Mouse (Mus musculus) MEL (cell line): Measurements from ENCODE around the gene Spns2. TPM values are rescaled to one million over a fixed set of nuclear protein-coding genes. Genes with fewer than 3 reads are reported as not detected.

Experiments
- DNase-seq: peaks from one replicate; pipeline ENCODE4 v3.0.0; 2011; ENCODE audit warnings: low read depth, low spot score
- H3K27ac ChIP-seq: 2 replicates; pipeline ENCODE4 v1.5.1; 2012; ENCODE audit warnings: low read depth, mild to moderate bottlenecking, control low read depth, low read length, moderate library complexity; ENCODE audit not compliant: control insufficient read depth
- H3K27me3 ChIP-seq, 2 experiments: fragments of 150-350 bp in 1 of 2; sonication (generic) in 1 of 2; 2 replicates each; pipeline ENCODE4 v1.6.1; 2012; ENCODE audit warnings: low read length in 2 of 2, mild to moderate bottlenecking in 2 of 2, improper control_type of control experiment in 1 of 2, moderate library complexity in 1 of 2; ENCODE audit not compliant: insufficient read depth in 2 of 2, control insufficient read depth in 1 of 2
- H3K36me3 ChIP-seq, 2 experiments: 2 replicates each; pipeline ENCODE4 v1.6.1; 2012 to 2014; ENCODE audit warnings: low read length in 2 of 2, improper control_type of control experiment in 1 of 2, inconsistent platforms in 1 of 2, mild to moderate bottlenecking in 1 of 2; ENCODE audit not compliant: insufficient read depth in 2 of 2, control insufficient read depth in 1 of 2
- H3K4me1 ChIP-seq, 2 experiments: fragments of 150-350 bp in 1 of 2; sonication (generic) in 1 of 2; 2 replicates each; pipeline ENCODE4 v1.6.1; 2012; ENCODE audit warnings: low read length in 2 of 2, improper control_type of control experiment in 1 of 2, mild to moderate bottlenecking in 1 of 2; ENCODE audit not compliant: insufficient read depth in 2 of 2, control insufficient read depth in 1 of 2
- H3K4me3 ChIP-seq, 2 experiments: fragments of 150-350 bp in 1 of 2; sonication (generic) in 1 of 2; 2 replicates each; pipeline ENCODE4 v1.5.1; 2012; ENCODE audit warnings: low read depth in 2 of 2, low read length in 2 of 2, mild to moderate bottlenecking in 2 of 2, moderate library complexity in 2 of 2, control low read depth in 1 of 2, improper control_type of control experiment in 1 of 2; ENCODE audit not compliant: control insufficient read depth in 1 of 2, insufficient read depth in 1 of 2
- H3K79me2 ChIP-seq: 2 replicates; pipeline ENCODE4 v1.6.1; 2012; ENCODE audit warnings: mild to moderate bottlenecking, low read length, moderate library complexity; ENCODE audit not compliant: control insufficient read depth, poor library complexity, insufficient read depth
- H3K9ac ChIP-seq: 2 replicates; pipeline ENCODE4 v1.6.1; 2012; ENCODE audit warnings: low read depth, mild to moderate bottlenecking, control low read depth, low read length, moderate library complexity; ENCODE audit not compliant: control insufficient read depth, poor library complexity, severe bottlenecking
- H3K9me3 ChIP-seq: fragments of 150-350 bp; sonication (generic); replicated peaks from 2 replicates; pipeline ENCODE4 v1.6.1; 2012; ENCODE audit warnings: mild to moderate bottlenecking, low read length, improper control_type of control experiment, moderate library complexity; ENCODE audit not compliant: insufficient read depth
- BHLHE40 ChIP-seq: IDR thresholded peaks from 2 replicates; pipeline ENCODE4 v1.6.1; 2012; ENCODE audit warnings: low read depth, mild to moderate bottlenecking, inconsistent platforms, low read length, improper control_type of control experiment, borderline replicate concordance
- CHD1 ChIP-seq: IDR thresholded peaks from 2 replicates; pipeline ENCODE4 v1.6.1; 2012; ENCODE audit warnings: low read depth, mild to moderate bottlenecking, inconsistent platforms, low read length, improper control_type of control experiment
- CHD2 ChIP-seq: IDR thresholded peaks from 2 replicates; pipeline ENCODE4 v1.6.1; 2011; ENCODE audit warnings: low read length, improper control_type of control experiment
- CTCF ChIP-seq, 3 experiments: IDR thresholded peaks in 2 of 3; conservative IDR thresholded peaks in 1 of 3; 2 replicates each; pipeline ENCODE4 v1.5.1; 2011 to 2012; ENCODE audit warnings: low read length in 3 of 3, low read depth in 2 of 3, mild to moderate bottlenecking in 2 of 3, improper control_type of control experiment in 1 of 3, inconsistent platforms in 1 of 3, mixed read lengths in 1 of 3, moderate library complexity in 1 of 3; ENCODE audit not compliant: control insufficient read depth in 1 of 3, insufficient read depth in 1 of 3, poor library complexity in 1 of 3, severe bottlenecking in 1 of 3
- ELF1 ChIP-seq: IDR thresholded peaks from 2 replicates; pipeline ENCODE4 v1.6.1; 2014; ENCODE audit warnings: low read depth, mild to moderate bottlenecking, inconsistent platforms, low read length, improper control_type of control experiment, moderate library complexity
- EP300 ChIP-seq, 2 experiments: IDR thresholded peaks; 2 replicates each; pipeline ENCODE4 v1.6.1; 2011; ENCODE audit warnings: improper control_type of control experiment in 2 of 2, low read length in 2 of 2, low read depth in 1 of 2, mild to moderate bottlenecking in 1 of 2
- ETS1 ChIP-seq: IDR thresholded peaks from 2 replicates; pipeline ENCODE4 v1.6.1; 2012; ENCODE audit warnings: low read depth, mild to moderate bottlenecking, inconsistent platforms, low read length, improper control_type of control experiment, moderate library complexity
- GABPA ChIP-seq: IDR thresholded peaks from 2 replicates; pipeline ENCODE4 v1.6.1; 2012; ENCODE audit warnings: low read depth, mild to moderate bottlenecking, inconsistent platforms, low read length, improper control_type of control experiment, moderate library complexity
- GATA1 ChIP-seq: IDR thresholded peaks from 2 replicates; pipeline ENCODE4 v1.6.1; 2011; ENCODE audit warnings: low read depth, low read length, improper control_type of control experiment
- JUND ChIP-seq: IDR thresholded peaks from 2 replicates; pipeline ENCODE4 v1.6.1; 2011; ENCODE audit warnings: low read depth, mild to moderate bottlenecking, improper control_type of control experiment, low read length
- KAT2A ChIP-seq: conservative IDR thresholded peaks from 2 replicates; pipeline ENCODE4 v1.6.1; 2012; ENCODE audit warnings: low read depth, low read length, improper control_type of control experiment, inconsistent platforms
- MAFK ChIP-seq: IDR thresholded peaks from 2 replicates; pipeline ENCODE4 v1.6.1; 2011; ENCODE audit warnings: low read depth, mild to moderate bottlenecking, low read length, improper control_type of control experiment, borderline replicate concordance
- MAZ ChIP-seq: IDR thresholded peaks from 2 replicates; pipeline ENCODE4 v1.6.1; 2012; ENCODE audit warnings: low read depth, mild to moderate bottlenecking, inconsistent platforms, low read length, improper control_type of control experiment
- MEF2A ChIP-seq: IDR thresholded peaks from 2 replicates; pipeline ENCODE4 v1.6.1; 2014; ENCODE audit warnings: low read depth, mild to moderate bottlenecking, inconsistent platforms, low read length, improper control_type of control experiment; ENCODE audit not compliant: poor library complexity, insufficient replicate concordance, severe bottlenecking; ENCODE audit errors: extremely low read depth
- MYB ChIP-seq: IDR thresholded peaks from 2 replicates; pipeline ENCODE4 v1.6.1; 2011; ENCODE audit warnings: mild to moderate bottlenecking, low read depth, low read length, improper control_type of control experiment
- MYC ChIP-seq: IDR thresholded peaks from 2 replicates; pipeline ENCODE4 v1.6.1; 2011; ENCODE audit warnings: low read depth, mild to moderate bottlenecking, low read length, improper control_type of control experiment, moderate library complexity
- NELFE ChIP-seq: IDR thresholded peaks from 2 replicates; pipeline ENCODE4 v1.6.1; 2011; ENCODE audit warnings: low read depth, low read length, improper control_type of control experiment
- NRF1 ChIP-seq: IDR thresholded peaks from 2 replicates; pipeline ENCODE4 v1.6.1; 2014; ENCODE audit warnings: low read depth, mild to moderate bottlenecking, inconsistent platforms, low read length, improper control_type of control experiment, moderate library complexity; ENCODE audit not compliant: poor library complexity, insufficient read depth, severe bottlenecking
- POLR2A ChIP-seq, 2 experiments: IDR thresholded peaks; 2 replicates each; pipeline ENCODE4 v1.6.1; 2011 to 2012; ENCODE audit warnings: low read length in 2 of 2, mild to moderate bottlenecking in 2 of 2, control low read depth in 1 of 2, improper control_type of control experiment in 1 of 2, low read depth in 1 of 2, moderate library complexity in 1 of 2; ENCODE audit not compliant: control insufficient read depth in 1 of 2, insufficient read depth in 1 of 2, poor library complexity in 1 of 2
- POLR2AphosphoS5 ChIP-seq: IDR thresholded peaks from 2 replicates; pipeline ENCODE4 v1.6.1; 2012; ENCODE audit warnings: low read depth, borderline replicate concordance, mild to moderate bottlenecking, inconsistent platforms, low read length, moderate library complexity, mixed read lengths
- RAD21 ChIP-seq: IDR thresholded peaks from 2 replicates; pipeline ENCODE4 v1.6.1; 2011; ENCODE audit warnings: mild to moderate bottlenecking, low read depth, low read length, improper control_type of control experiment
- RCOR1 ChIP-seq: IDR thresholded peaks from 2 replicates; pipeline ENCODE4 v1.6.1; 2012; ENCODE audit warnings: low read depth, mild to moderate bottlenecking, inconsistent platforms, low read length, improper control_type of control experiment
- SIN3A ChIP-seq: IDR thresholded peaks from 2 replicates; pipeline ENCODE4 v1.6.1; 2012; ENCODE audit warnings: low read length, improper control_type of control experiment, inconsistent platforms
- SMC3 ChIP-seq: IDR thresholded peaks from 2 replicates; pipeline ENCODE4 v1.6.1; 2011; ENCODE audit warnings: low read depth, low read length, improper control_type of control experiment
- TBP ChIP-seq: IDR thresholded peaks from 2 replicates; pipeline ENCODE4 v1.8.0; 2011; ENCODE audit warnings: low read depth, low read length, improper control_type of control experiment
- TCF12 ChIP-seq: IDR thresholded peaks from 2 replicates; pipeline ENCODE4 v1.6.1; 2014; ENCODE audit warnings: low read depth, mild to moderate bottlenecking, inconsistent platforms, low read length, improper control_type of control experiment, moderate library complexity
- UBTF ChIP-seq: IDR thresholded peaks from 2 replicates; pipeline ENCODE4 v1.6.1; 2012; ENCODE audit warnings: low read depth, mild to moderate bottlenecking, inconsistent platforms, low read length, improper control_type of control experiment, moderate library complexity, borderline replicate concordance; ENCODE audit not compliant: insufficient read depth
- ZC3H11A ChIP-seq: IDR thresholded peaks from 2 replicates; pipeline ENCODE4 v1.6.1; 2012; ENCODE audit warnings: low read depth, mild to moderate bottlenecking, inconsistent platforms, low read length, improper control_type of control experiment
- ZMIZ1 ChIP-seq: IDR thresholded peaks from 2 replicates; pipeline ENCODE4 v1.6.1; 2012; ENCODE audit warnings: low read depth, mild to moderate bottlenecking, inconsistent platforms, low read length, improper control_type of control experiment, moderate library complexity
- polyA plus RNA-seq, 2 experiments: library from polyadenylated mRNA; stranded (reverse) in 1 of 2; unstranded in 1 of 2; fragments of >175 nt in 1 of 2; fragments of >200 nt in 1 of 2; gene quantifications; 2 replicates each; pipeline versions ENCODE4 v1.2.1 to v1.2.4; 2012; ENCODE audit warnings: low replicate concordance in 2 of 2, low read depth in 1 of 2; ENCODE audit not compliant: insufficient read length in 2 of 2, insufficient read depth in 1 of 2, missing spikeins in 1 of 2
- total RNA-seq: library from RNA; depleted of rRNA; stranded (reverse); fragments of 300-350 nt; gene quantifications from 2 replicates; pipeline ENCODE4 v1.2.3, GENCODE M21; 2012

Spns2 gene
- total and polyA plus RNA-seq, 3 experiments: 0.58 to 3.0 TPM; not detected in 1

DNA sequence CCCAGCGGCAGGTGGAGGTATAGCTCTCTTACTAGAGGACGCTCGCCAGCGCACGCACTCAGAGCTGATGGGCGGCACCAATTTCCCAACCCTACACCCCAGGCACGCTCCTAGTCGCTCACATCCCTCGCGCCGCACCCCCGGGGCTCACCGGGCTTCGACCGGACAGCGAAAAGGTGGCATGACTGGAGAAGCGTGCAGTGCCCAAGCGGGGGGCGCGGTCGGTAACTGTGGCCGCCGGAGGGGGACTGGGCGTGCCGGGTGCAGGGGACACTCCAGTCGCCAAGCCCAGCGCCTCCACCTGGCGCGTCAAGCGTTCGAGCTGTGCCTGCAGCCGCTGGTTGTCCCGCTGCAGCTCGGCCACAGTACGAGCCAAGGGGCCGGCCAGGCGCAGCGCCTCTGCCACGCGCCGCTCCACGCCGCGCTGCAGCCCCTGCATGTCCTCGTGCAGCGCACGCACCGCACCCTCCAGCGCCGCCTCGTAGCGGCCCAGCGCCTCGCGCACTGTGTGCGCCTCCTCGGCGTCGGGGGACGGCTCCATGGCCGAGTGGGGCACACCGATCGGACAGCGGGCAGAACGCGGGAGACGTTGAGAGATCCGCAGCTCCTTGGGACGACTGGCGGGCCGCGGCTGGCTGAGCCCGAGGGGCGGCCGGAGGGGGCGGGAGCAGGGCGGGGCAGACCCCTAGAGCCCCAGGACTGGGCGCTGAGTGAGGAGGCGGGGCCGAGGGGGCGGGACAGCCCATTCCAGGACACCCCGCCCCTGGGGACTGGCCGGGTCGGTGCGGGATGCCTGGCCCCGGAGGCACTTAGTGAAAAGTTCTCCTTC lies 78.4 kb downstream of the Spns2 start, which contains the start of gene Smtnl2 (continued):
- TF ChIP-seq NRF1 (peak; percentile 40; the same call in 1 of the 2 replicates), GATA1 (no peak), RCOR1 (no peak), BHLHE40 (no peak), MYB (no peak), ZMIZ1 (no peak), EP300 (IDR thresholded peaks at IDR 0.05; ENCODE audit: low read depth in 1 of 2, low read length in 2 of 2) (no peak), NELFE (peak; percentile 63), KAT2A (no peak), SMC3 (no peak; the same call in 1 of the 2 replicates), POLR2AphosphoS5 (no peak), JUND (no peak), SIN3A (peak; percentile 52), CHD2 (no peak), MYC (no peak; the same call in 1 of the 2 replicates), CHD1 (no peak), TCF12 (peak; percentile 42; the same call in 1 of the 2 replicates), MAFK (no peak), ZC3H11A (no peak; the same call in 1 of the 2 replicates), ETS1 (no peak), ELF1 (no peak)
- TF ChIP-seq, all 39 proteins: peak for 11

DNA sequence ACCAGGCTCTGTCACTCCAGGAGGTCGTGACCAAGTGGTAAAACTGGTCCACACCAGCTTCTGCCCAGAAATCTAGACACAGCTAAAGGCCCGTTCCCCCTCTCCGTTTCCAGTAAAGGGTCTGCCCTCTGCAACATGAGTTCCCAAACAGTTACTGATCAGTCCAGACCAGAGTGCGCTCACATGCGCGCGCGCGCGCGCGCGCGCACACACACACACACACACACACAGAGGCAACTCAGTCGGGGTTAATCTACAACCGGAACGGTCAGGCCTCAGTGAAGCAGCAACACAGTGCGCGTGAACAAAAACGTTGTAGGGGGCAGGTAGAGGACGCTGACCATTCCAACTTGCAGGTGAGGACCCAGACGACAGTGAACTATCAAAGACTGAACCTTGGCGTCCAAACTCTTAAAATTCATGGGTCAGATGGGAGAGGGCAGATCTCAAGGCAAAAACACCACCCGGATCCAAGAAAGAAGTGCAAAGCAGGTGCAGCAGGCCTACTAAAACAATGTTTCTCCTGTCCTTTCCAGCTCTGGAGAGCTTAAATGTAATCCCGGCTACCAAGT lies 79.1 kb downstream of the Spns2 start:
- TF ChIP-seq GATA1: no peak
- no peak for TF ChIP-seq KAT2A
- TF ChIP-seq MAZ: no peak
- 0 out of 2 replicates have a peak, but pooled peaks have one; percentile 16 for TF ChIP-seq UBTF
- peak in 2 of 3 experiments; percentile 38 to 49; a peak in 3 of 6 replicates for TF ChIP-seq CTCF (IDR thresholded peaks at IDR 0.05 in 2 of 3, conservative IDR thresholded peaks at IDR 0.05 in 1 of 3; ENCODE audit: control insufficient read depth in 1 of 3, insufficient read depth in 1 of 3, low read depth in 2 of 3, low read length in 3 of 3, poor library complexity in 1 of 3, severe bottlenecking in 1 of 3)
- peak; percentile 23 for TF ChIP-seq RAD21
- peak; percentile 44; the same call in 1 of the 2 replicates for TF ChIP-seq SMC3
- no peak for TF ChIP-seq EP300 (IDR thresholded peaks at IDR 0.05; ENCODE audit: low read depth in 1 of 2, low read length in 2 of 2)
- TF ChIP-seq ETS1: no peak
- no peak for TF ChIP-seq POLR2A (IDR thresholded peaks at IDR 0.05; ENCODE audit: control insufficient read depth in 1 of 2, insufficient read depth in 1 of 2, low read depth in 1 of 2, low read length in 2 of 2, poor library complexity in 1 of 2)
- TF ChIP-seq GABPA: no peak
- TF ChIP-seq MEF2A: no peak
- no peak for TF ChIP-seq POLR2AphosphoS5
- no peak for TF ChIP-seq TBP
- no peak for TF ChIP-seq NRF1
- no peak for TF ChIP-seq MYB
- TF ChIP-seq, all 39 proteins: peak for 4
- H3K4me3 ChIP-seq: peak overlapping the region; percentile 62 to 77
- H3K36me3 ChIP-seq: peaks cover 0 to 21% of the 10 kb centered on the region in 2 experiments; a peak in 2 of 4 replicates
- H3K4me1 ChIP-seq: peaks cover 10 to 41% of the 10 kb centered on the region in 2 experiments; a peak in 3 of 4 replicates
- no peaks in the 10 kb centered on the region for H3K9me3 ChIP-seq
- H3K27ac ChIP-seq: no peak overlapping the region
- no peaks in the 10 kb centered on the region for H3K79me2 ChIP-seq
- no peak for DNase-seq
- H3K27me3 ChIP-seq: no peaks in the 10 kb centered on the region
- peak overlapping the region; percentile 1; the same call in 1 of the 2 replicates for H3K9ac ChIP-seq
